Mouse (Mus musculus) lung, adult 2 months (tissue): ENCODE results near the gene Eif5a.

ENCODE experiments used
- CTCF ChIP-seq: fragments of 200-500 bp; IDR thresholded peaks from 2 replicates; pipeline ENCODE4 v1.5.1; 2011; ENCODE audit warnings: mild to moderate bottlenecking, low read length, control low read depth; ENCODE audit not compliant: insufficient read depth
- POLR2A ChIP-seq: fragments of 200-500 bp; IDR thresholded peaks from 2 replicates; pipeline ENCODE4 v1.6.1; 2011; ENCODE audit warnings: low read depth, mild to moderate bottlenecking, control low read depth, low read length, borderline replicate concordance; ENCODE audit errors: extremely low read depth

DNA sequence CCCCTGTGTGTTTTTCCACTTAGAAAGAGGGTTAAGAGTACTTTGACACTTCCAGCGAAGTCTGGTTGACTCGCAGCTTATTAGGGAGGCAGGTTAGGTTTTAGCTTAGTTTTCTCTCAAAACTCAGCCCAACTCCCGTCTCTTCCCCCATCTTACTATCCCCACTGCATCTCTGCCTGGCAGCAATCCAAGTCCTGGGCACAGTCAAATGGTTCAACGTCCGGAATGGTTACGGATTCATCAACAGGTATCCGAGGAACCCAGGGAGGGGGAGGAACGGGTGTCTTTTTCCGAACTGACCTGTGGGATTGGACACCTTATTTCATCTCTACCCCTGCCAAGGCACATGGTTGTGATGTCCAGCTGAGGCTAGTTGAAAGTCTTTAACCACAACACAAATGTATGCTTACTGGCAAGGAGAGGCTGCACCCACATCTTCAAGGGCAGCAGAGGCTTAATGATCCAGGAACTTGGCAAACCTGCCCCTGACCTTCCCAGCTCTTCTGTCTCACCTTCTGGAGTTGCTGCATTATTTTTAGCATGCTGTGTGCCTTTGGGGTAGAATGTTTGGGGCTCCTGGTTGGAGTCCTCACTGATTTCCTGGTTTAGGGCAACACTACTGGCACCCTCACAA lies 15.1 kb upstream of the Eif5a start:
- TF ChIP-seq CTCF (no peak), POLR2A (no peak)
